Mouse (Mus musculus) embryonic facial prominence, embryonic 10.5 days (tissue): Measurements from ENCODE around the gene Gm44965. TPM values are rescaled to one million over a fixed set of nuclear protein-coding genes. Genes with fewer than 3 reads are reported as not detected.

Experiments used
- DNase-seq: peaks from one replicate; pipeline ENCODE4 v3.0.0-alpha.2; 2017; ENCODE audit warnings: low spot score
- H3K27ac ChIP-seq: fragments of 300-500 bp; sonication (generic); replicated peaks from 2 replicates; pipeline ENCODE4 v1.5.1; 2016; ENCODE audit warnings: mild to moderate bottlenecking
- H3K27me3 ChIP-seq: fragments of 300-500 bp; sonication (generic); replicated peaks from 2 replicates; pipeline ENCODE4 v1.6.1; 2016; ENCODE audit warnings: low read depth, mild to moderate bottlenecking; ENCODE audit not compliant: poor library complexity, severe bottlenecking
- H3K36me3 ChIP-seq: fragments of 300-500 bp; sonication (generic); replicated peaks from 2 replicates; pipeline ENCODE4 v1.6.1; 2016; ENCODE audit warnings: mild to moderate bottlenecking, moderate library complexity
- H3K4me1 ChIP-seq: fragments of 300-500 bp; sonication (generic); 2 replicates; pipeline ENCODE4 v1.6.1; 2016
- H3K4me3 ChIP-seq: fragments of 300-500 bp; sonication (generic); 2 replicates; pipeline ENCODE4 v1.5.1; 2016; ENCODE audit warnings: mild to moderate bottlenecking, moderate library complexity
- H3K9me3 ChIP-seq: fragments of 300-500 bp; sonication (generic); 2 replicates; pipeline ENCODE4 v1.6.1; 2016; ENCODE audit warnings: mild to moderate bottlenecking
- WGBS: fragments of 180-500 bp; shearing (Covaris S2); methylation state at CpG from one replicate; pipeline ENCODE4 v1.1.7; 2016; 5-methylcytosine and 5-hydroxymethylcytosine counted together
- polyA plus RNA-seq: library from polyadenylated mRNA; unstranded; fragments of >200 nt; fragmentation: Nextera tagmentation; extraction: Ambion mirVana; gene quantifications from 2 replicates; pipeline ENCODE4 v1.2.1, GENCODE M21; 2016

The Gm44965 gene
- polyA plus RNA-seq, 1 experiment from 2014 or later: 0.91 TPM

- WGBS: 84% methylated on average over 5 of the region's 5 CpGs
- Histone ChIP-seq H3K4me1 (no peaks in the 10 kb centered on the region), H3K27me3 (no peaks in the 10 kb centered on the region), H3K9me3 (no peaks in the 10 kb centered on the region), H3K36me3 (no peaks in the 10 kb centered on the region), H3K27ac (no peak overlapping the region), H3K4me3 (no peak overlapping the region)
- DNase-seq: no peak
Observed at GRCm38 (mm10) chr6:48658721-48659120, 65.0 kb downstream of the Gm44965 start.

DNA sequence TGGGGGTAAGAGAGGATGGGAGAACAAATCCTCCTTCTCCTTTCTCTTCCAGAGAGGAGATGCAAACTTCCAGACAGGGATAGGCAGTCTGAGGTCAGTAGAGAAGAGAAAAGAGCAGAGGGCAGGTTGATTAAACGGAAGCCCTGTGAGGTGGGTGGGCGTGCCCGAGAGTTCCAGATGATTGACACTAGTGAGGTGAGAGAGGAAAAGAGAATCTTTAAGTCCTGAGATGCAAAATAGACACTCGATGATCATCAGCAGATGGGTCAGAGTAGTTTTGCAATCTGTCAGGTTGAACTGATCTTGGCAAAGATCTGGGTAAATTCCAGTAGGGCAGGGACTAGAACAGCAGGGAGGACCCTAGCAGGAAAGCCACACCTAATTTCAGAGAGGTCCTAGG, 71.0 kb downstream of the Gm44965 start:
- Histone ChIP-seq H3K9me3 (no peaks in the 10 kb centered on the region), H3K27me3 (no peaks in the 10 kb centered on the region; the same call in 1 of the 2 replicates), H3K4me1 (no peaks in the 10 kb centered on the region), H3K27ac (no peak overlapping the region), H3K4me3 (no peak overlapping the region), H3K36me3 (no peaks in the 10 kb centered on the region)
- 83% methylated on average over 4 of the region's 4 CpGs for WGBS
- DNase-seq: no peak

DNA sequence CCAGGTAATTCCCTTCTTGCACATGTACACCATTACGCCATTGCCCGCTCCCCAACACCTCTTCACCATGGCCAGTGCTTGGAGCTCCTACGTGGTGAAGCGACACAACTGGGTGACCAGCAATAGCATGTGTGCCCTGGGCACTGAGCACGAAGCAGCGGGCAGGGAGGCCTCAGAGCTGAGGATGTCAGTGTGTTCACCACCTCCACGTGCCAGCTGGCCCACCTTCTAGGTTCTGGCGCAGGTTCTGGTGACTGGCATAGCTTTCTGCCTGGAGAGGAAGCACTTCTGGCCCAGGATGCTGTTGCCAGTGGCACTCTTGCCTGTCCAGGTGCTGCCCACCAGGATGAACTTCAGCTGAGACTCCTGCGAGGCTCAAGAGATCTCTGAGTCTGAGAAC, 71.7 kb downstream of the Gm44965 start:
- Histone ChIP-seq H3K27ac (no peak overlapping the region), H3K9me3 (no peaks in the 10 kb centered on the region), H3K36me3 (no peaks in the 10 kb centered on the region), H3K4me1 (no peaks in the 10 kb centered on the region), H3K4me3 (no peak overlapping the region), H3K27me3 (no peaks in the 10 kb centered on the region; the same call in 1 of the 2 replicates)
- DNase-seq: no peak
- 93% methylated on average over 9 of the region's 9 CpGs for WGBS

DNA sequence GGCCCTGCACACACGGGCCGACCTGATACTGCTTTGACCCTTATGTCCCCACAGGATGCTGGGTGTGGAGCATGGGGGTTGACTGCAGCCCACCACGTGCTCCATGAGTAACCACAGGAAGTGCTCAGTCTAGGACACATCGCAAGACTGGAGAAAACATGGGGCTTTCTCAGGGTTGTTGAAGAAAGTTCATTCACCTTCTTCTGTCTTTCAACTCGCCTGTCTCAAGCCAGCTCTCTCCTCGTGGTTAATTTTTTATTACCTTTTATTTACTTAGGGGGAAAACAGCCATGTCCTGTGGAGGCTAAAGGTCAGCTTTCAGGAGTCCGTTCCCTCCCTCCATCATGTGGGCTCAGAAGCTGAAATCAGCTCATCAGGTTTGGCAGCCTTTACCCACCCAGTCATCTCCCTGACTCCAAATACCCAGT, 72.4 kb downstream of the Gm44965 start:
- no peaks in the 10 kb centered on the region for H3K9me3 ChIP-seq
- no peaks in the 10 kb centered on the region for H3K4me1 ChIP-seq
- 61% methylated on average over 7 of the region's 7 CpGs for WGBS
- no peak overlapping the region for H3K27ac ChIP-seq
- DNase-seq: no peak
- H3K4me3 ChIP-seq: no peak overlapping the region
- H3K36me3 ChIP-seq: no peaks in the 10 kb centered on the region
- H3K27me3 ChIP-seq: no peaks in the 10 kb centered on the region; the same call in 1 of the 2 replicates

DNA sequence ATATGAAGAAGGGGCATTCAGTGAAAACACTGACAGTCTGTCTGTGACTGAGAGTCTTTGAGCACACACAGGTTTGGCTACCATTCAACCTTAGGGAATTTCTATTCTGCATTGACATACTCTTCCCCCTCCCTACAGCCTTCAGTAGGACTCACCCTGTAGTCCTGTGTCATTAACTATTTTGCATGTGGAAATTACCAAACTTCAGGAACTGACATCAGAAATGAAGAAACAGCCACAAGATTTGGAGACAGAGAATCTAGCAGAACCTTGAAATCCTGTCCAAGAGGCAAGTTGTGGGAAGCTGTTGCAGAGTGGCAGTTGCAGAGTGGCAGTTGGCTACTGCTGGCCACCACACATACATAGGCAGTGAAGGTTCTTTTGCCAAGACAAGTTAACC, 74.3 kb downstream of the Gm44965 start:
- Histone ChIP-seq H3K27ac (no peak overlapping the region), H3K4me3 (no peak overlapping the region), H3K36me3 (no peaks in the 10 kb centered on the region), H3K27me3 (no peaks in the 10 kb centered on the region; the same call in 1 of the 2 replicates), H3K9me3 (no peaks in the 10 kb centered on the region), H3K4me1 (no peaks in the 10 kb centered on the region)
- DNase-seq: no peak

Other genes starting within 250 kb of the Gm44965 start
- 25.4 and 26.5 TPM in 2 replicates for gene Krba1, start 198.4 kb upstream of the Gm44965 start, polyA plus RNA-seq
- gene Zfp467, start 148.1 kb upstream of the Gm44965 start, polyA plus RNA-seq: 12.8 and 16.8 TPM in 2 replicates
- 0.71 and 1.2 TPM in 2 replicates for gene Sspo, start 145.7 kb upstream of the Gm44965 start, polyA plus RNA-seq
- 22.7 and 24.1 TPM in 2 replicates for gene Atp6v0e2, start 56.3 kb upstream of the Gm44965 start, polyA plus RNA-seq
- gene Lrrc61, start 39.1 kb upstream of the Gm44965 start, polyA plus RNA-seq: 17.7 and 18.9 TPM in 2 replicates
- 2.5 and 3.0 TPM in 2 replicates for gene Rarres2, start 21.2 kb upstream of the Gm44965 start, polyA plus RNA-seq
- gene Gm45021, start 4.3 kb upstream of the Gm44965 start, polyA plus RNA-seq: not detected in 2 replicates
- gene Repin1, start 58 bp upstream of the Gm44965 start, polyA plus RNA-seq: 50.7 and 56.2 TPM in 2 replicates
- gene Zfp775, start 8.1 kb downstream of the Gm44965 start, polyA plus RNA-seq: 10.1 and 10.8 TPM in 2 replicates
- gene AI854703, start 32.8 kb downstream of the Gm44965 start, polyA plus RNA-seq: 1.1 TPM in 2 replicates
- 0.48 and 0.51 TPM in 2 replicates for gene Gimap8, start 53.3 kb downstream of the Gm44965 start, polyA plus RNA-seq
- 5.0 and 6.0 TPM in 2 replicates for gene Gimap9, start 82.2 kb downstream of the Gm44965 start, polyA plus RNA-seq
- gene Gimap4, start 90.6 kb downstream of the Gm44965 start, polyA plus RNA-seq: 7.4 and 7.5 TPM in 2 replicates
- 11.5 and 12.1 TPM in 2 replicates for gene Gimap6, start 114.3 kb downstream of the Gm44965 start, polyA plus RNA-seq
- gene Gm28053, start 124.7 kb downstream of the Gm44965 start, polyA plus RNA-seq: 0.28 TPM in 1 of 2 replicates, not detected in the other
- gene Gimap7, start 124.7 kb downstream of the Gm44965 start, polyA plus RNA-seq: not detected in 2 replicates
- gene Gimap1, start 145.1 kb downstream of the Gm44965 start, polyA plus RNA-seq: 4.1 and 5.0 TPM in 2 replicates
- gene Gimap5, start 152.3 kb downstream of the Gm44965 start, polyA plus RNA-seq: 0.71 and 0.84 TPM in 2 replicates
- gene Gimap3, start 176.9 kb downstream of the Gm44965 start, polyA plus RNA-seq: not detected in 2 replicates
- 14.2 and 21.0 TPM in 2 replicates for gene Tmem176a, start 247.0 kb downstream of the Gm44965 start, polyA plus RNA-seq
- gene Tmem176b, start 247.6 kb downstream of the Gm44965 start, polyA plus RNA-seq: 38.1 and 54.6 TPM in 2 replicates